Comparison of ENCODE assay signal across 8 mouse cellular contexts in the genomic region with DNA sequence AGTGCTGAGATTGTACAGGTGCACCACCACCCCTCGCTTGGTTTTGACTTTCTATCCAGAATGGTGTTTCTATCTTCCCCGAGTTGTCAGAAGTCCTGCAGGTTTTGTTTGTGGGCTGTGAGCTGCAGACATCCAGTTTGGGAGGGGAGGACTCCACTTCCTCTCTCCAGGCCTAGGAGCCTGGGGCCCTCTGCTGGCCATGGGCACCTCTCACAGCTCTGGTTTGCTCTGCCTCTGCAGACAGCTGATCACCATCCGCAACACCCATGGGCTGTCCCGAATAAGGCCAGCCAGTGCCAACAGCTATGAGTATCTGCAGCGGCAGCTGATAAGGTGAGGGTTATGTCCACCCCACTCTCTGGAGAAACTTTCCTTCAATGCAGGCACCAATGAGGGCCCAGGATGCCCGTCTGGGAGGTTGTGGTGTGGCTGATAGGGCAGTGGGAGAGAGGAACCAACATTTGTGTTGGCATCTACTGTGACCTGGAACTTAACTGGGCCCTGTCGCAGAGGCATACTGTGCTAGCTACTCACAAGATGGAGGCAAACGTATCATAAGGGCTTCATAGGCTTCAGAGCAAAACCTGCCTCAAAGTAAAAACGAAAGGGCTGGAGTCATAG. TPM values are rescaled to one million over a fixed set of nuclear protein-coding genes. Genes with fewer than 3 reads are reported as not detected.
A peak's percentile ranks its signal among the peaks of the same experiment; 100 is the strongest.
DNase-seq lines count a peak whose midpoint lies in the region; ATAC-seq and TF ChIP-seq lines count a peak whose summit lies in the region.

No protein-coding gene starts in this region.

- peak; percentile 79 for ATAC-seq in heart, embryonic 11.5 days (replicated peaks; ENCODE audit: insufficient number of reproducible peaks, low FRiP score, low TSS enrichment)
- ATAC-seq in kidney, postnatal 0 days (replicated peaks; ENCODE audit: low FRiP score, low read depth), result peak; percentile 63; the same call in 1 of the 2 replicates
- peak; percentile 62 for ATAC-seq in liver, embryonic 15.5 days (ENCODE audit: insufficient read depth)
- peak; percentile 90 for ATAC-seq in stomach, postnatal 0 days (ENCODE audit: low FRiP score, low TSS enrichment)

- WGBS in heart, embryonic 11.5 days (ENCODE audit: insufficient replicate concordance), result 34% methylated on average over 9 of the region's 9 CpGs
- WGBS in kidney, postnatal 0 days, result 47% methylated on average over 9 of the region's 9 CpGs
- 23% methylated on average over 9 of the region's 9 CpGs for WGBS in liver, embryonic 15.5 days (ENCODE audit: insufficient replicate concordance)
- 45% methylated on average over 9 of the region's 9 CpGs for WGBS in stomach, postnatal 0 days

- H3K27ac ChIP-seq in embryonic fibroblast, embryonic 13.5 days (ENCODE audit: insufficient read depth, low read length), result no peak overlapping the region
- H3K27ac ChIP-seq in heart, embryonic 11.5 days (ENCODE audit: low read depth, low read length), result no peak overlapping the region
- no peak overlapping the region for H3K27ac ChIP-seq in kidney, postnatal 0 days
- no peak overlapping the region for H3K27ac ChIP-seq in liver, embryonic 15.5 days (replicated peaks)
- no peak overlapping the region for H3K27ac ChIP-seq in stomach, postnatal 0 days (replicated peaks)

- no peaks in the 10 kb centered on the region for H3K4me1 ChIP-seq in embryonic fibroblast, embryonic 13.5 days (ENCODE audit: control insufficient read depth, insufficient read depth, low read length)
- 0 out of 2 replicates have a peak, but pooled peaks cover 4% of the 10 kb centered on the region for H3K4me1 ChIP-seq in heart, embryonic 11.5 days (ENCODE audit: control insufficient read depth, insufficient read depth, low read length)
- 0 out of 2 replicates have a peak, but pooled peaks cover 4% of the 10 kb centered on the region for H3K4me1 ChIP-seq in kidney, postnatal 0 days (replicated peaks; ENCODE audit: insufficient read depth, low read length)
- no peaks in the 10 kb centered on the region for H3K4me1 ChIP-seq in liver, embryonic 15.5 days (replicated peaks)
- H3K4me1 ChIP-seq in stomach, postnatal 0 days (replicated peaks; ENCODE audit: control insufficient read depth, insufficient read depth), result no peaks in the 10 kb centered on the region

- H3K36me3 ChIP-seq in heart, embryonic 11.5 days (ENCODE audit: control insufficient read depth, insufficient read depth, low read length), result no peaks in the 10 kb centered on the region
- H3K36me3 ChIP-seq in kidney, postnatal 0 days (ENCODE audit: insufficient read depth, low read length), result no peaks in the 10 kb centered on the region
- H3K36me3 ChIP-seq in liver, embryonic 15.5 days (replicated peaks), result no peaks in the 10 kb centered on the region
- no peaks in the 10 kb centered on the region for H3K36me3 ChIP-seq in stomach, postnatal 0 days (ENCODE audit: control insufficient read depth, insufficient read depth, low read length)

- TF ChIP-seq POLR2A in embryonic fibroblast, embryonic 13.5 days (IDR thresholded peaks at IDR 0.05; ENCODE audit: low read depth, low read length), result no peak

- H3K4me3 ChIP-seq in embryonic fibroblast, embryonic 13.5 days (ENCODE audit: insufficient read depth, low read length), result no peak overlapping the region
- no peak overlapping the region for H3K4me3 ChIP-seq in heart, embryonic 11.5 days (ENCODE audit: low read depth, low read length)
- no peak overlapping the region for H3K4me3 ChIP-seq in kidney, postnatal 0 days (replicated peaks; ENCODE audit: low read depth, low read length)
- no peak overlapping the region for H3K4me3 ChIP-seq in liver, embryonic 15.5 days (replicated peaks)
- H3K4me3 ChIP-seq in stomach, postnatal 0 days (ENCODE audit: low read depth, low read length), result no peak overlapping the region

- no peak overlapping the region for H3K9ac ChIP-seq in heart, embryonic 11.5 days (ENCODE audit: low read depth, low read length)
- no peak overlapping the region for H3K9ac ChIP-seq in kidney, postnatal 0 days (ENCODE audit: low read depth, low read length)
- H3K9ac ChIP-seq in liver, embryonic 15.5 days, result no peak overlapping the region
- no peak overlapping the region for H3K9ac ChIP-seq in stomach, postnatal 0 days (ENCODE audit: low read length)

- TF ChIP-seq CTCF in embryonic fibroblast, embryonic 13.5 days (IDR thresholded peaks at IDR 0.05; ENCODE audit: borderline replicate concordance, insufficient read depth, low read length), result peak; percentile 72
- peak; percentile 91 for TF ChIP-seq CTCF in kidney, postnatal 0 days (IDR thresholded peaks at IDR 0.05; ENCODE audit: low read depth)
- TF ChIP-seq CTCF in stomach, postnatal 0 days (IDR thresholded peaks at IDR 0.05; ENCODE audit: low read depth), result peak; percentile 95

- no peak for TF ChIP-seq EP300 in stomach, postnatal 0 days (optimal IDR thresholded peaks at IDR 0.05)

- no peaks in the 10 kb centered on the region for H3K27me3 ChIP-seq in heart, embryonic 11.5 days (ENCODE audit: control insufficient read depth, insufficient read depth, low read length)
- H3K27me3 ChIP-seq in kidney, postnatal 0 days (ENCODE audit: insufficient read depth, low read length), result no peaks in the 10 kb centered on the region
- H3K27me3 ChIP-seq in liver, embryonic 15.5 days, result peaks cover 4% of the 10 kb centered on the region; the same call in 1 of the 2 replicates
- no peaks in the 10 kb centered on the region for H3K27me3 ChIP-seq in stomach, postnatal 0 days (ENCODE audit: control insufficient read depth, insufficient read depth, low read length)

- no peaks in the 10 kb centered on the region for H3K9me3 ChIP-seq in heart, embryonic 11.5 days (replicated peaks; ENCODE audit: control insufficient read depth, low read length)
- H3K9me3 ChIP-seq in kidney, postnatal 0 days (replicated peaks; ENCODE audit: low read length), result no peaks in the 10 kb centered on the region
- H3K9me3 ChIP-seq in liver, embryonic 15.5 days (replicated peaks), result no peaks in the 10 kb centered on the region
- no peaks in the 10 kb centered on the region for H3K9me3 ChIP-seq in stomach, postnatal 0 days (ENCODE audit: control insufficient read depth, low read length)

- no peak overlapping the region for H3K4me2 ChIP-seq in heart, embryonic 11.5 days
- no peak overlapping the region for H3K4me2 ChIP-seq in kidney, postnatal 0 days (ENCODE audit: low read length)
- no peak overlapping the region; the same call in 1 of the 2 replicates for H3K4me2 ChIP-seq in liver, embryonic 15.5 days
- H3K4me2 ChIP-seq in stomach, postnatal 0 days (replicated peaks; ENCODE audit: low read depth), result no peak overlapping the region

- DNase-seq in B cell, adult 2 months, result peak; percentile 77 to 79
- DNase-seq in adrenal gland, adult 18-20 months (ENCODE audit: low spot score in 2 of 2), result peak; percentile 59 to 69
- peak; percentile 91 for DNase-seq in kidney, postnatal 0 days (ENCODE audit: low spot score)
- peak; percentile 38 for DNase-seq in neural tube, embryonic 10.5 days (ENCODE audit: extremely low spot score, low spot score)
- DNase-seq in stomach, postnatal 0 days (ENCODE audit: low spot score), result peak; percentile 81

RNA-seq across cellular contexts. Expression of a gene that starts 17.1 kb away (rescaled TPM):
- 10 to 100 TPM; 33.3 to 39.0 TPM for total RNA-seq in adrenal gland, adult 18-20 months (2021)
- 31.3 and 38.2 TPM in 2 replicates for polyA plus RNA-seq in embryonic fibroblast, embryonic 13.5 days (2011; ENCODE audit: insufficient read length, low read depth, missing spikeins)
- polyA plus RNA-seq in heart, embryonic 11.5 days (2014; fragmentation: Nextera tagmentation; extraction: Ambion mirVana), result 27.4 and 28.8 TPM in 2 replicates
- 39.4 and 41.5 TPM in 2 replicates for polyA plus RNA-seq in kidney, postnatal 0 days (2015; fragmentation: Nextera tagmentation; extraction: Ambion mirVana)
- polyA plus RNA-seq in liver, embryonic 15.5 days (2015; fragmentation: Nextera tagmentation; extraction: Ambion mirVana), result 10.6 and 11.5 TPM in 2 replicates
- 32.1 and 40.0 TPM in 2 replicates for polyA plus RNA-seq in stomach, postnatal 0 days (2015; fragmentation: Nextera tagmentation; extraction: Ambion mirVana)

RNA-seq across cellular contexts. Expression of a gene that starts 23.1 kb away (rescaled TPM):
- 10 to 100 TPM; 83.7 to 86.4 TPM for total RNA-seq in adrenal gland, adult 18-20 months (2021)
- 65.0 and 66.9 TPM in 2 replicates for polyA plus RNA-seq in embryonic fibroblast, embryonic 13.5 days (2011; ENCODE audit: insufficient read length, low read depth, missing spikeins)
- polyA plus RNA-seq in heart, embryonic 11.5 days (2014; fragmentation: Nextera tagmentation; extraction: Ambion mirVana), result 96.8 and 112 TPM in 2 replicates
- polyA plus RNA-seq in kidney, postnatal 0 days (2015; fragmentation: Nextera tagmentation; extraction: Ambion mirVana), result 85.9 and 99.0 TPM in 2 replicates
- 25.4 and 30.9 TPM in 2 replicates for polyA plus RNA-seq in liver, embryonic 15.5 days (2015; fragmentation: Nextera tagmentation; extraction: Ambion mirVana)
- 43.0 and 44.0 TPM in 2 replicates for polyA plus RNA-seq in stomach, postnatal 0 days (2015; fragmentation: Nextera tagmentation; extraction: Ambion mirVana)

RNA-seq across cellular contexts. Expression of a gene that starts 27.8 kb away (rescaled TPM):
- total RNA-seq in adrenal gland, adult 18-20 months (2021), result not detected
- polyA plus RNA-seq in embryonic fibroblast, embryonic 13.5 days (2011; ENCODE audit: insufficient read length, low read depth, missing spikeins), result not detected in 2 replicates
- 0.25 and 0.79 TPM in 2 replicates for polyA plus RNA-seq in heart, embryonic 11.5 days (2014; fragmentation: Nextera tagmentation; extraction: Ambion mirVana)
- polyA plus RNA-seq in kidney, postnatal 0 days (2015; fragmentation: Nextera tagmentation; extraction: Ambion mirVana), result 0.14 TPM in 1 of 2 replicates, not detected in the other
- 0.09 and 0.14 TPM in 2 replicates for polyA plus RNA-seq in liver, embryonic 15.5 days (2015; fragmentation: Nextera tagmentation; extraction: Ambion mirVana)
- polyA plus RNA-seq in stomach, postnatal 0 days (2015; fragmentation: Nextera tagmentation; extraction: Ambion mirVana), result 0.23 and 0.32 TPM in 2 replicates

Comparison
In these comparisons a context has a peak if more than half of its experiments do, and no peak if none do; other contexts are left out.
1. DNase-seq: peak in every context shown above with its lines; median percentile 91 in kidney, postnatal 0 days; 81 in stomach, postnatal 0 days; 78 in B cell, adult 2 months; 64 in adrenal gland, adult 18-20 months; 38 in neural tube, embryonic 10.5 days.